13 mouse cellular contexts compared by ENCODE assay signal in the genomic region with DNA sequence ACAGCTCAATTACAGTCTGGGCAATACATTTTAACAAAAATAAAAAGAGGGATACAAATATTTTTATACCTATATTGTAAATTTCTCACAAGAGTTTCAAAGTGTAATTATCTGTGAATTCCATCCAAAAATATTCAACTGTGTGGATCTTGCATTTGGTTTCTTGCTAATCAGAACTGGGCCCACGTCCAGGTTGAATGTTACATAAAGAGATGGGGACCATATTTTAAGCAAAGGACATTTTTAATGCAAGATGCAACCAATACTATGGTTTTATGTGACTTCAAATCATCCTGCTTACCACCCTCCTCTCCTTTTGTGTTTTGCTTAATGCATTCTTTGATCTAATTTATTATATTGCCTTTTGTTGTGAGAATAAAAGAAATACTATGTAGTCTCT.
A peak's percentile ranks its signal among the peaks of the same experiment; 100 is the strongest.
DNase-seq lines count a peak whose midpoint lies in the region.
"Had no signal": no experiment of that assay in that cellular context is flagged by ENCODE, and none has a peak within 500 bp of the region (broad histone marks: within the 10 kb centered on the region; RNA-seq: fewer than 3 reads in every experiment).

No protein-coding gene starts in this region.

- peak; percentile 9 for DNase-seq in layer of hippocampus, adult 11-12 months (ENCODE audit: low spot score)
- no peak for DNase-seq in layer of hippocampus, postnatal 14 days (ENCODE audit: low spot score in 2 of 2)
- DNase-seq in left cerebral cortex, postnatal 25 days (ENCODE audit: low spot score in 2 of 2), result peak; percentile 21 to 53
- no peak for DNase-seq in left cerebral cortex, adult 11 months (ENCODE audit: low spot score)
- peak; percentile 36 to 37 for DNase-seq in right cerebral cortex, postnatal 10 days (ENCODE audit: low spot score in 2 of 2)
- DNase-seq in telencephalon, adult 2 months (ENCODE audit: low read depth, low spot score), result peak; percentile 32
- DNase-seq in MN1 (ENCODE audit: low spot score), result no peak
- DNase-seq: adrenal gland, adult 2 months; adrenal gland, postnatal 25 days; cerebellum, adult 2 months; gastrocnemius, postnatal 36 days; heart, adult 11 months; heart, postnatal 36 days had no signal

- intact Hi-C loops in left cerebral cortex, postnatal 25 days (cut with DNase I), result no loop called here

Comparison
In these comparisons a context has a peak if more than half of its experiments do, and no peak if none do; other contexts are left out.
1. DNase-seq: peak in layer of hippocampus, adult 11-12 months (single experiment), left cerebral cortex, postnatal 25 days (2 of 2), right cerebral cortex, postnatal 10 days (2 of 2) and telencephalon, adult 2 months (single experiment); none in layer of hippocampus, postnatal 14 days (0 of 2), left cerebral cortex, adult 11 months (single experiment) and MN1 (single experiment).